Mouse (Mus musculus) gastrocnemius, adult 18-20 months (tissue): ENCODE results near the gene Ddx31. TPM values are rescaled to one million over a fixed set of nuclear protein-coding genes. Genes with fewer than 3 reads are reported as not detected.

Source experiments
- DNase-seq: peaks from one replicate; pipeline ENCODE4 v3.0.0; 2021; ENCODE audit warnings: low spot score
- long read RNA-seq, 2 experiments: library from polyadenylated mRNA; stranded (forward); transcript quantifications; one replicate each; pipeline ENCODE4 v2.0.0; 2021
- total RNA-seq, 2 experiments: library from RNA; stranded (reverse); gene quantifications; 2 replicates each; pipeline ENCODE4 v1.2.3; 2021

Gene Ddx31
- total RNA-seq: 1 to 10 TPM; 4.5 to 5.2 TPM
- long read RNA-seq, experiment 1, transcript Ddx31-201 (20 exons, 3,271 nt): major isoform, 12 of 13 reads
- long read RNA-seq, experiment 1, partial matches to known transcripts: 0 of 13 reads
- long read RNA-seq, experiment 1, other reads (novel, unspliced or antisense): 1 of 13 reads
- long read RNA-seq, experiment 2, partial matches to known transcripts: 2 of 9 reads
- long read RNA-seq, experiment 2, other reads (novel, unspliced or antisense): 3 of 9 reads

GRCm38 (mm10) chr2:28840222-28840951, at the start of gene Ddx31, which contains the start of gene Gtf3c4:
Gene Ddx31, plus strand, starts transcription at chr2:28840406.
Gene Gtf3c4, minus strand, starts transcription at chr2:28840360.
- peak; percentile 94 for DNase-seq

DNA sequence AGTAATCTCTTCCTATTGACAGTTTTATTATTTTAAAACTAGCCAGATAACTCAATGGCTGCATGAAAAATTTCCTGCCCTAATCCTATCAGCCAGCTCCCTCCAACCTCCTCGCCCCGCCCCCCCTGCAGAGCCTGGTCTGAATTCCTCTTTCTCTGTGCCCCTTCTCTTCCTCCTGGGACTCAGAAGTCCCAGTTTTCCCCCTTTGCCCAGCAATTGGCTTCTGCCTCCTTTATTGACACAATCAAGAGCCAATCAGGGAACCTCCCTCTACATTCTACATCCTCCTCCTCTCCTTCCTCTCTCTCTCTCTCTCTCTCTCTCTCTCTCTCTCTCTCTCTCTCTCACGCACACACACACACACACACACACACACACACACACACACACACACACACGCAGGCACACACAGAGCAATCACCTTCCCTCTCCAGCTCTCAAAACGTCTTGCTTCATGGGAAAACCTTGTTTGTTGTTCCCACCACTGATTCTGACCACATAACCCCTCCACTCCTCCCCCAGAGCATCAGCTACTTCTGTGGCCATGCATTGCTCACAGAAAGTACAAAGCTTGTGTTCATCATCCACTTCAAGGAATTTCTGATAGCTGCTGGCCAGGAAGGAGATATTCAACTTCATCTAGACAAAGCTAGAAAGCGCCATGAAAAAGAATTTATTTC, 47.1 kb upstream of the Ddx31 start:
- DNase-seq: peak; percentile 54

DNA sequence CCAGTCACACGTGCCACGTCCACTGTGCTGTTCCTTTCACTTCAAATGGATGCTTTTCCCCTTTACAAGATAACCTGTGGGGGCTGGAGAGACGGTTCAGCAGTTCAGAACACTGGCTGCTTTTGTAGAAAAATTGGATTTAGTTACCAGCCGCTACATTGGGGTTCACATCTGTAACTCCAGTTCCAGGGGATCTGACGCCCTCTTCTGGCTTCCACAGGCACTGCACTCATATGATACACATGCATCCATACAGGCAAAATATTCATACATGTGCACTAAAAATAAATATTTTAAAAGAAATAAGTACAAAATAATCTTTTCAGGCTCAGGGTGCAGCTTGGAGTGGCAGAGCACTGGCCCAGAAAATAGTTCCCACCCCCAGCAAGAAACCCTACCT, 45.6 kb upstream of the Ddx31 start:
- no peak for DNase-seq

DNA sequence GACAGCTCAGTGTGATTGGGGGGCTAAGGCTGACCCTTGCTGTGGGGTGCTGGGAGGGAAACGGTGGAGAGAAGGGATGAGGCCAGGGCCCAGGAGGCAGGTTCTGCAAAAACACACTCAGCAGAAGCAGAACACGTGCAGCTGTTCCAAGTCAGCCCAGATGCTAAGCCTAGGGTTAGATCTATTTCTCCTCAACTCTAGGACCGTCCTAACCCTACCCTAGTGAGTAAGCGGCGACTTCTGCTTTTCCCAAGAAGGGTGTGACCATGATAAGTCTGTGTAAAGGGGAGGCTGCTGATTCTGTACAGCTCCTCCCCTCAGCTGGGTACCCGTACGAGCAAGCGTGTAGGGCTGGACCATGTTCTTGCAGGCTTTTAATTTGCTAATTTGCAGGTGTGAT, 43.9 kb upstream of the Ddx31 start:
- no peak for DNase-seq

DNA sequence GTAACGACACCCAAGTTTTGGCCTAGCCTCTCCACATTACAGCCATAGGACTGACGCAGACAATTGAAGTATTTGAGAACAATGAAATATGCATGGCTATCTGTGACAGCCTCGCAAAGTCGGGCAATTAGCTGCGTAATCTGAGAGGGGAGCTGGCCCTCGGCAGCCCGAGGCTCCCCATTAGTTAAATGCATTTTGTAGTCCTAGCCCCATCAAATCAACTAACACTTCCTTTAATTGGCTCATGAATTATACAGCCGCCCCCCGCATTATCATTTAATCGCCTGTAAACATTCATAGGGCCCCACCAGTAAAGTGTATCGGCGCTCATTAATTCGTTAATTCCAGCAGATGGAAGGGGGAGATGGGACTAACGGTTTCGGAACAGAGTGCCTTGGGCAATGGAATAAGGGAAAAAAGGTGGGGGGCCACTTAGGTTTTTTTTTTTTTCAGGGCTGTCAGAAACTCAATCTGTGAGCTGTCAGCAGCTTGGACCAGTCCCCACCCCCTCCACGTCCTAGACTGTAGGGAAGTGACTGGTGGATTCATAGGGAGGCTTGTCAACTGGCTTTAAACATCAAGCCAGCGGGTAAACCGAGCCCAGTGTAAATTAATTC, 42.6 kb upstream of the Ddx31 start:
- DNase-seq: no peak

DNA sequence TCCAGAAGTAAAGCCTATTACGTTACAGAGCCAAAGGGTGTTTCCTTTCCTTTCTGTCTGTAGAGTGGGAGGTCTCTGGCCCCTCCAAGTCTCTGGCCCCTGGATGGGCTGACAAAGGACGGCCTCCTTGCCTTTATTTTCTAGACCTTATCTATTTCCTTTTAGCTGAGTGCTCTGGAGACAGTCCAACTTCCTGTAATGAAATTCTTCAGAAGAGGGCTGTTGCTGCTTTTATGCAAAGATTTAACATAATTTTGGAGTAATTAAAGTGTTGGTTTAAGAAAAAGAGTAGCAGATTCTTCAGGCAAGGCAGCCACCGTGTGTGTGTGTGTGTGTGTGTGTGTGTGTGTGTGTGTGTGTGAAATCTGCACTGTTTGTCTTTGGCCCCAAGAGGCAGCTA, 41.8 kb upstream of the Ddx31 start:
- no peak for DNase-seq

GRCm38 (mm10) chr2:28799575-28799974, 40.6 kb upstream of the Ddx31 start:
- DNase-seq: no peak

GRCm38 (mm10) chr2:28803406-28803805, 36.8 kb upstream of the Ddx31 start:
- no peak for DNase-seq

GRCm38 (mm10) chr2:28808841-28809240, 31.4 kb upstream of the Ddx31 start:
- DNase-seq: no peak

DNA sequence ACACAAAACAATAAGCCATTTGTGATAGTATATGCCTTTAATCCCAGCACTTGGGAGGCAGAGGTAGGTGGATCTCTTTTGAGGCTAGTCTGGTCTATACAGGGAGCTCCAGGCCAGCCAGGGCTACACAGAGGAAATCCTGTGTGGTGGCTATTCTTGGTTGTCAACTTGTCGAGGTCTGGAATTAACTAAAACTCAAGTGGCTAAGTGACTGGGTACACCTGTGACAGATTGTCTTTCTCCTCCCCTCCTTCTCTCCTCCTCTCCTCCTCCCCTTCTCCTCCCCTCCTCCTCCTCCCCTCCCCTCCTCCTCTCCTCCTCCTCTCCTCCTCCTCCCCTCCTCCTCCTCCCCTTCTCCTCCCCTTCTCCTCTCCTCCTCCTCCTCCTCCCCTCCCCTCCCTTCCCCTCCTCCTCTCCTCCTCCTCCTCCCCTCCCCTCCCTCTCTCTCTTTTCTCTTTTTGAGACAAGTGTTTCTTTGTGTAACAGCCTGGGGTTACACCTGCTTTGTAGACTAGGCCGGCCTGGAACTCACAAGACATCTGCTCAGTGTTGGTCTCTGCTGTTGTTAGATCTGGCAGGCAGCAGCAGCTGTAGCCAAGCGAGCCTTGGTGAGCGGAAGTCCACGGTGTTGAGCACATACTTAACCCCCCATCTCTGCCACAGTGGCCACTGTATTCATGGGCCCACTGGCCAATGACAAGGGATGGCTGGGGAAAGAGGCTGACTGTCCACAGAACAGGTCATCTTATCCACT, 29.8 kb upstream of the Ddx31 start:
- DNase-seq: no peak

GRCm38 (mm10) chr2:28818866-28819265, 21.3 kb upstream of the Ddx31 start:
- DNase-seq: no peak

DNA sequence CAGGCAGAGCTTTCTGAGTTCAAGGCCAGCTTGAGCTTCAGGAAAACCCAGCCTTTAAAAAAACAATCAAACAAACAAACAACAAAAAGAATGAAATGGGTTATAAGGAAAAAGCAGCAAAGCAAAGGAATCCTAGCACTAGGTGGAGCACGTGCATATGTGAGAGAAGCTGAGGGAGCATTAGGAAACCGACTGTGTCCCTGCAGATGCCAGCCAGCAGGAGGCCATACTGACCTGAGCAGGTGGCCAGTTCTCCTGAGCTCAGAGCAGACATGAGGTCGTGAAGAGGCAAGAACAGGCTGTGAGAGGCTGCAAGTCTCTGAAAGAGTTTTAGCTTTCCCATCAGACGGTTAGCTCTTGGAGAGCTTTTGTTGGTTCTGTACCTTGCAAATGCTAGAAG, 10.9 kb upstream of the Ddx31 start:
- no peak for DNase-seq

GRCm38 (mm10) chr2:28836181-28836940, 3.8 kb upstream of the Ddx31 start:
- no peak for DNase-seq

- no peak for DNase-seq
Measured at GRCm38 (mm10) chr2:28839501-28840221, 545 bp upstream of the Ddx31 start.

DNA sequence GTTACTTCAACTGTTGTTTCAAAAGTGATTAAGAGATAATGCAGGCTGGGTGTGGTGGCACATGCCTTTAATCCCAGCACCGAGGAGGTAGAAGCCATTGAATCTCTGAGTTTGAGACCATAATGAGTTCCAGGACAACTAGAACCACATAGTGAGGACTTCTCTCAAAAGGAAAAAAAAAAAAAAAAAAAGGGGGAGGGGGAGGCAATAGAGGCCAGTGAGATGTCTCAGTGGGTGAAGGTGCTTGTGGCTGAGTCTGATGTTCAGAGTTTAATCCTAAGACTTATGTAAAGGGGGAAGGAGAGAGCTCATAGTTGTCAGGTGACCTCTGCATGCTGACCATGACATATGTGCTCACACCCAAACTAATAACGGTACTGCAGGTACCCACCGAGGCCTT, 1.8 kb downstream of the Ddx31 start:
- no peak for DNase-seq

GRCm38 (mm10) chr2:28848879-28849278, 8.7 kb downstream of the Ddx31 start:
- no peak for DNase-seq

DNA sequence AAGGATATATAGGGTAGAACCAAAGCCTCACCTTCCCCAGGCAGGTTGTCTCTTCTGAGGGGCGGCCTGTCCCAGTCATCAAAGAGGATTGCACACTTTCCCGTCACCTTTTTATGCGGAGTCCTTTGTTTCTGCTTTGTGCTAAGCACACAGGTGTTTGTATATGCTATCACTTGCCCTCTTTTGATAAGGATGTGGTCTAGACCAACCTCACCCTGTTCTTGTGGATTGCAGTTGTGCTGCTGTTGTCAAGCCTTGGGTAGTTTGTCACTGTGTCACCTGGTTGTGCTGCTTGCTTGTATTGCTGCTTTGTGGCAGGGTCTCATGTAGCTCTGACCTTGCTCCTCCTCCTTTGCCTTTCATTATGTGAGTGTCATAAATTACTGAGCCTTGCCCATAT, 12.4 kb downstream of the Ddx31 start:
- DNase-seq: no peak

DNA sequence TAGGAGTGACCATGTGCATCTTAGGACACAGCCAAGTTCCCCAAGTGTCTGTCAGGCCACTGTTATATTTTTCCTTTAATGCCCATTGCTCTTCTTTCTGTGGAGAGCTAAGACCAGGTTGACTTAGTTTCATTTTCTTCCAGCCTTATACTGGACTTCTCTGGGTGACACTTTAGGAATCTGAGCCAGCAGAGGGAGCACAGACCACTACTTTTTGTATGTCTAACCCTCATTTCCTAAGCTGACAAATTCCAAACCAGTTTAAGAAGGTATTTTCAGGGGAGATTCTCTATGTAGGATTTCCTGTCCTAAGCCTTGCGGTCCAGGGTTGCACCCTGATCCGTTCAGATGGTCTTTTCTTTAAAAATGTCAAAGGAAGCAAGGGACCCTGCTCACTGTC, 15.6 kb downstream of the Ddx31 start:
- no peak for DNase-seq

DNA sequence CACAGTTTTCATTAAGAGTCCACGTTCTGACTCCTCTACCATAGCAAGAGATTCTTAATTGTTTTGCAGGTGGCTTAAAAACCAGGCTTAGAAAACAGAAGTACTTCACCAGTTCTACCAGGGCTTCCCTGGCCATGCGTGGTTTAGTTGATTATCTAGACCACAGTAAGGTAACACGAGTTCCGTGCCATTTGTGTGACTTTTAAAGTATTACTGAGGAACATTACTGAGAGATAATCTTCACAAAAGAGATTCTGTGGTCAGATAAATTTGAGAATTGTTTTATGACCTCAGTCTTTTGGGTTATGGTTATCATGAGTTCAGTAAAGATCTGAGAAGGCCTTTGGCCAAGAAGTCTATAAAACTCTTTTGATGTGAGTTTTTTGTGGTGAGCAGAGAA, 19.1 kb downstream of the Ddx31 start:
- no peak for DNase-seq
